Mouse (Mus musculus): Measurements from ENCODE around the gene Trub2. TPM values are rescaled to one million over a fixed set of nuclear protein-coding genes. Genes with fewer than 3 reads are reported as not detected.

The Trub2 gene
- polyA plus RNA-seq, 1 experiment: 61.1 TPM

DNA sequence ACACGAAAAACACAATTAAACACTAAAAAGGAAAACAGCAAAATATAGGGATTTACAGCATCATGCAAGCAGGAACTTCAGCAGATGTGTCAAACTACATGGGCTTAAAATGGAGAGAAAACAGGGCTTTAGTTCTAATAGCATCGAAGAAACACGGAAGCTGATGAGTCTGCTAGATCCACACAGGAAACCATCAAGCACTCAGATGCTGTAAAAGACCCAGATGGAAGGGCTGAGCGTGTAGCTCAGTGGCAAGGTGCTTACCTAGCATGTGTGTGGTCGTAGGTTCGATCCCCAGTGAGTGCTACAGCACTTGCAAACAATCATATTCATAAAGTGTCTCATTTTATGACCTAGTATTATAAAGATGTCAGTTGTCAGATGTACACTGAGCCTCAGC is 47.1 kb downstream of the Trub2 start:
- no peak for DNase-seq
- WGBS: 88% methylated on average over 6 of the region's 6 CpGs
- H3K4me3 ChIP-seq (ENCODE audit: control insufficient read depth, insufficient read depth, low read length): no peak overlapping the region
- no peak for TF ChIP-seq POLR2A (IDR thresholded peaks at IDR 0.05; ENCODE audit: control insufficient read depth, extremely low read depth, insufficient read depth, low read length, poor library complexity)
- no peak for TF ChIP-seq CTCF (IDR thresholded peaks at IDR 0.05; ENCODE audit: borderline replicate concordance, control insufficient read depth, extremely low read depth, insufficient read depth, low read length, poor library complexity)
- peaks cover 20% of the 10 kb centered on the region for H3K36me3 ChIP-seq (ENCODE audit: control insufficient read depth, insufficient read depth, low read length)
- H3K27ac ChIP-seq (ENCODE audit: control insufficient read depth, insufficient read depth, low read length): no peak overlapping the region
- H3K27me3 ChIP-seq (ENCODE audit: control insufficient read depth, insufficient read depth, low read length): no peaks in the 10 kb centered on the region; the same call in 1 of the 2 replicates
- no peaks in the 10 kb centered on the region for H3K4me1 ChIP-seq (replicated peaks; ENCODE audit: control insufficient read depth, insufficient read depth, low read length)

DNA sequence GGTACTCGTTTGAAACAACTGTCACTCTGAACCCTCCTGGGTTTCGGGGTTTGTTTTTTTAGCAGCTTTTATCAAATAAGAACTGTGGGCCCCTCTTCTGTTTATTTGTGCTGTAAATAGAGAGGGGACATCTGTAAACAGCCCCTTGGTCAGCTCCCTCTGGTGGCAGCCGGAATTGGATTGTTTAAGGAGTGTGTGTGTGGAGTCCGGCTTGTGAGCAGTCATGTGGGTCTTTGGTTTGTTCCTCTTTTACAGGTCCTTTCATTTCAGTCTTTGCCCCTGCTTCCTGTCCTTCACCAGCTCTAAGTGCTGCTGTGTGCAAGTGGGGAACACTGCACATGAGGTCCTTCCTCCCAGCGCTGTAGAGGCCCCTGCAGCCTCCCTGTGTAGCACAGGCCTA is 48.9 kb downstream of the Trub2 start:
- no peak overlapping the region for H3K4me3 ChIP-seq (ENCODE audit: control insufficient read depth, insufficient read depth, low read length)
- no peak overlapping the region for H3K27ac ChIP-seq (ENCODE audit: control insufficient read depth, insufficient read depth, low read length)
- no peaks in the 10 kb centered on the region for H3K4me1 ChIP-seq (replicated peaks; ENCODE audit: control insufficient read depth, insufficient read depth, low read length)
- no peaks in the 10 kb centered on the region for H3K27me3 ChIP-seq (ENCODE audit: control insufficient read depth, insufficient read depth, low read length)
- 37% methylated on average over 5 of the region's 5 CpGs for WGBS
- no peak for DNase-seq
- no peak for TF ChIP-seq POLR2A (IDR thresholded peaks at IDR 0.05; ENCODE audit: control insufficient read depth, extremely low read depth, insufficient read depth, low read length, poor library complexity)
- no peak for TF ChIP-seq CTCF (IDR thresholded peaks at IDR 0.05; ENCODE audit: borderline replicate concordance, control insufficient read depth, extremely low read depth, insufficient read depth, low read length, poor library complexity)
- H3K36me3 ChIP-seq (ENCODE audit: control insufficient read depth, insufficient read depth, low read length): peaks cover 29% of the 10 kb centered on the region

DNA sequence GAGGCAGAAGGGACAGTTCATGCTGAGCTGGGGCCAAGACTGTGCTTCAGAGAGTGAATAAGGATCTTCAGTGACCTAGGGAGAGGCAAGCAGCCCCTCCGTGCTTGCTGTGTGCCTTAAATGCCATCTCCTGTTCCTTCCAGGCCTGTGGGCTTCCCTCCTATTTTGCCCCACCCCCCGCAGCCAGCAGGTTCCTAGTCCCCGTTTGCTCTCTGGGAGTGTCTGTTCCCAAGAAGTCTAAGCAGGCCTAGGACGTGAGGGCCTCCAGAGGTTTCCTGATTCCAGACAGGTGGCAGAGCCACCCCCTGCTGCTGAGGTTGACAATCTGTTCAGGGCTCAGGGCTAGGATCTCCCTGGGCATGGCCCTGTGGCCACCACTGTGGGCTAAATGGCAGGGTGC is 49.5 kb downstream of the Trub2 start:
- Histone ChIP-seq H3K27ac (ENCODE audit: control insufficient read depth, insufficient read depth, low read length) (no peak overlapping the region), H3K4me1 (replicated peaks; ENCODE audit: control insufficient read depth, insufficient read depth, low read length) (no peaks in the 10 kb centered on the region), H3K4me3 (ENCODE audit: control insufficient read depth, insufficient read depth, low read length) (no peak overlapping the region), H3K27me3 (ENCODE audit: control insufficient read depth, insufficient read depth, low read length) (no peaks in the 10 kb centered on the region), H3K36me3 (ENCODE audit: control insufficient read depth, insufficient read depth, low read length) (peaks cover 35% of the 10 kb centered on the region)
- 79% methylated on average over 4 of the region's 4 CpGs for WGBS
- DNase-seq: no peak
- TF ChIP-seq POLR2A (IDR thresholded peaks at IDR 0.05; ENCODE audit: control insufficient read depth, extremely low read depth, insufficient read depth, low read length, poor library complexity) (no peak), CTCF (IDR thresholded peaks at IDR 0.05; ENCODE audit: borderline replicate concordance, control insufficient read depth, extremely low read depth, insufficient read depth, low read length, poor library complexity) (no peak)

DNA sequence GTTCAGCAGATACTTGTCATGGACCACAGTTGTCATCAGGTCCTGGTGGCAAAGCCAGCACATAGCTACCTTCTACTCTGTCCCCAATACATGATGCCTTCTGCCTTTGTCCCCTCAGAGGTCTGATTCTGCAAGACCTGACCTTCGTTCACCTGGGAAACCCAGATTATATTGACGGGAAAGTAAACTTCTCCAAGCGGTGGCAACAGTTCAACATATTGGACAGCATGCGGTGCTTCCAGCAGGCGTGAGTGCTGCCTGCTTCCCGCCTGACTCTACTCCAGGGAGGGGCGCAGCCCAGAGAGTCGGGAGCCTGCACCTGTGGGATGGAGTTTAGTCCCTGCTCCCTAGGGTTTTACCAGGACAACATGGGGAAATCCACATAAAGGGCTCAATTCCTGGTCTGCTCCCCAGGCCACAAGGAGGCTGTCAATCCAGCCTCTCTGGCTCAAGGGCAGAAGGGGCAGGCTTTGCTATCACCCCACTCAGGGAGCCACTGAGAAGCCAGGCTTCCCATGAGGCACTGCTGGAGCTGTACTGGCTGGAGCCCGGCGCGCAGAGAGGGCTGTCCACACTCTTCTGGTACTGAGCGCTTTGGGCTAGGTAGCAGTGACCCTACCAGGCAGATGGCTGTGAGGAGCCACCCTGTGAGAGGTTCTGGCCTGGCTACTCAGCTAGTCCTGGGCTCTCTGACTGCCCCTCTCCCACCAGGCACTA is 50.9 kb downstream of the Trub2 start:
- H3K27me3 ChIP-seq (ENCODE audit: control insufficient read depth, insufficient read depth, low read length): no peaks in the 10 kb centered on the region
- H3K27ac ChIP-seq (ENCODE audit: control insufficient read depth, insufficient read depth, low read length): no peak overlapping the region
- no peaks in the 10 kb centered on the region for H3K4me1 ChIP-seq (replicated peaks; ENCODE audit: control insufficient read depth, insufficient read depth, low read length)
- H3K36me3 ChIP-seq (ENCODE audit: control insufficient read depth, insufficient read depth, low read length): peaks cover 40% of the 10 kb centered on the region
- TF ChIP-seq CTCF (IDR thresholded peaks at IDR 0.05; ENCODE audit: borderline replicate concordance, control insufficient read depth, extremely low read depth, insufficient read depth, low read length, poor library complexity): no peak
- no peak for TF ChIP-seq POLR2A (IDR thresholded peaks at IDR 0.05; ENCODE audit: control insufficient read depth, extremely low read depth, insufficient read depth, low read length, poor library complexity)
- 96% methylated on average over 12 of the region's 12 CpGs for WGBS
- no peak overlapping the region for H3K4me3 ChIP-seq (ENCODE audit: control insufficient read depth, insufficient read depth, low read length)
- DNase-seq: no peak

DNA sequence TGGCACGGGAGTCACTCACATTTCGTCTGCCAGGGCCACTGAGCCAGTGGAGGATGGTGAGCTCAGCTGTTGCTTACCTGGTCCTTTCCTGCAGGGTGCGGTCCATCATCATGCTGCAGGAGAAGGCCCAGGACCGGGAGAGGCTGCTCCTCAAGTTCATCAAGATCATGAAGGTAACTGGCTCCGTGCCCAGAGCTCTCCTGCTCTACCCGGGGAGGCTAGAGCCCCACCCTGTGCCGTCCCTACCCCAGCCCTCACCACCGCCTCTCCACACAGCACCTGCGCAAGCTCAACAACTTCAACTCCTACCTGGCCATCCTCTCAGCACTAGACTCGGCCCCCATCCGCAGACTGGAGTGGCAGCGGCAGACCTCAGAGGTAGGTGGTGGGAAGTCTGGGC is 52.6 kb downstream of the Trub2 start:
- no peaks in the 10 kb centered on the region for H3K4me1 ChIP-seq (replicated peaks; ENCODE audit: control insufficient read depth, insufficient read depth, low read length)
- H3K27ac ChIP-seq (ENCODE audit: control insufficient read depth, insufficient read depth, low read length): no peak overlapping the region
- DNase-seq: no peak
- H3K27me3 ChIP-seq (ENCODE audit: control insufficient read depth, insufficient read depth, low read length): no peaks in the 10 kb centered on the region
- peaks cover 42% of the 10 kb centered on the region for H3K36me3 ChIP-seq (ENCODE audit: control insufficient read depth, insufficient read depth, low read length)
- TF ChIP-seq CTCF (IDR thresholded peaks at IDR 0.05; ENCODE audit: borderline replicate concordance, control insufficient read depth, extremely low read depth, insufficient read depth, low read length, poor library complexity) (no peak), POLR2A (IDR thresholded peaks at IDR 0.05; ENCODE audit: control insufficient read depth, extremely low read depth, insufficient read depth, low read length, poor library complexity) (no peak)
- WGBS: 93% methylated on average over 12 of the region's 12 CpGs
- H3K4me3 ChIP-seq (ENCODE audit: control insufficient read depth, insufficient read depth, low read length): no peak overlapping the region

DNA sequence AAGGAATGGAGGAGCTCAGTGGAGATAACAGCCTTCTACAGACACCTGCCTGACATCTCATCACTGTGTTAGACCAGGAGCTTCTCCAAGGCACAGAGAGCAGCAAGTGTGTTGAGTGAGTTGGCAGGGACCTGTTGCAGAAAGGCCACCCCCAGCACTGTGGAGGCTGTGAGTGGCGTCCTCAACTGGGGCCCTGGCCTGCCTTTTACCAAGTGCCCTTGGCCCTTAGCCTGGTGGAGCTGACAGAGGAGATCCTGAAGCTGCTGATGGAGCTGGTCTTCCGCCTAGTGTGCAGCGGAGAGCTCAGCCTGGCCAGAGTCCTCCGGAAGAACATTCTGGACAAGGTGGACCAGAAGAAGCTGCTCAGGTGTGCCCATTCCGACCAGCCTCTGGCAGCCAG is 55.0 kb downstream of the Trub2 start:
- H3K4me1 ChIP-seq (replicated peaks; ENCODE audit: control insufficient read depth, insufficient read depth, low read length): no peaks in the 10 kb centered on the region
- no peak overlapping the region for H3K4me3 ChIP-seq (ENCODE audit: control insufficient read depth, insufficient read depth, low read length)
- H3K27me3 ChIP-seq (ENCODE audit: control insufficient read depth, insufficient read depth, low read length): no peaks in the 10 kb centered on the region
- 97% methylated on average over 5 of the region's 5 CpGs for WGBS
- H3K27ac ChIP-seq (ENCODE audit: control insufficient read depth, insufficient read depth, low read length): no peak overlapping the region
- TF ChIP-seq CTCF (IDR thresholded peaks at IDR 0.05; ENCODE audit: borderline replicate concordance, control insufficient read depth, extremely low read depth, insufficient read depth, low read length, poor library complexity) (no peak), POLR2A (IDR thresholded peaks at IDR 0.05; ENCODE audit: control insufficient read depth, extremely low read depth, insufficient read depth, low read length, poor library complexity) (no peak)
- peaks cover 57% of the 10 kb centered on the region for H3K36me3 ChIP-seq (ENCODE audit: control insufficient read depth, insufficient read depth, low read length)
- DNase-seq: no peak

DNA sequence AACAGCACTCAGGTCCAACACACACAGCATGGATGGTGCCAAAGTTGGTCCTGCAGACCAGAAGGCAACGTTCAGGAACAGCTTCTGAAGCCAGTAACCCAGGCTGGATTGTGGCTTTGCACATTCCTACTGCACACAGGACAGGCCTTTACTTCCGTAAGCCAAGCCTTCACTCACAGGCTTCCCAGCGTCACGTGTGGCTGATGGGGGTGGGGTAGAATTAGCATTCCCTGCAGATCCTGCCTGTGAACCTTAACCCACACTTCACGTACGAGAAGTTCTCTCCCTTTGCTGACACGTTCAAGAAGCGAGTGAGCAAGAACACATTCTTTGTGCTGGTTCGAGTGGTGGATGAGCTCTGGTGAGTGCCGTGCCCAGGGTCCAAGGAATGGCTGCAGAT is 55.7 kb downstream of the Trub2 start:
- no peak overlapping the region for H3K4me3 ChIP-seq (ENCODE audit: control insufficient read depth, insufficient read depth, low read length)
- H3K36me3 ChIP-seq (ENCODE audit: control insufficient read depth, insufficient read depth, low read length): peaks cover 56% of the 10 kb centered on the region
- no peaks in the 10 kb centered on the region for H3K27me3 ChIP-seq (ENCODE audit: control insufficient read depth, insufficient read depth, low read length)
- WGBS: 96% methylated on average over 10 of the region's 10 CpGs
- DNase-seq: no peak
- no peak for TF ChIP-seq CTCF (IDR thresholded peaks at IDR 0.05; ENCODE audit: borderline replicate concordance, control insufficient read depth, extremely low read depth, insufficient read depth, low read length, poor library complexity)
- TF ChIP-seq POLR2A (IDR thresholded peaks at IDR 0.05; ENCODE audit: control insufficient read depth, extremely low read depth, insufficient read depth, low read length, poor library complexity): no peak
- no peaks in the 10 kb centered on the region for H3K4me1 ChIP-seq (replicated peaks; ENCODE audit: control insufficient read depth, insufficient read depth, low read length)
- H3K27ac ChIP-seq (ENCODE audit: control insufficient read depth, insufficient read depth, low read length): no peak overlapping the region

All from thymus, adult 2 months (tissue).